Mouse (Mus musculus) hindbrain, postnatal 0 days (tissue): ENCODE results near the gene 1700012P22Rik. TPM values are rescaled to one million over a fixed set of nuclear protein-coding genes. Genes with fewer than 3 reads are reported as not detected.

ENCODE experiments used
- ATAC-seq: fragments of 200-750 bp; cut with Nextera tagmentation; 2 replicates; pipeline ENCODE4 v1.8.0; 2017; ENCODE audit warnings: mild to moderate bottlenecking, moderate TSS enrichment, moderate library complexity
- DNase-seq: peaks from one replicate; pipeline ENCODE4 v3.0.0-alpha.2; 2015; ENCODE audit warnings: low spot score
- H3K27ac ChIP-seq: fragments of 300-500 bp; sonication (generic); 2 replicates; pipeline ENCODE4 v1.5.1; 2014; ENCODE audit warnings: mild to moderate bottlenecking
- H3K27me3 ChIP-seq: fragments of 300-500 bp; sonication (generic); 2 replicates; pipeline ENCODE4 v1.6.1; 2014; ENCODE audit warnings: low read length, mixed read lengths; ENCODE audit not compliant: insufficient read depth
- H3K36me3 ChIP-seq: fragments of 300-500 bp; sonication (generic); 2 replicates; pipeline ENCODE4 v1.6.1; 2014; ENCODE audit warnings: low read length, mixed read lengths; ENCODE audit not compliant: insufficient read depth
- H3K4me1 ChIP-seq: fragments of 300-500 bp; sonication (generic); 2 replicates; pipeline ENCODE4 v1.6.1; 2014; ENCODE audit warnings: antibody characterized with exemption, low read length, mixed read lengths; ENCODE audit not compliant: insufficient read depth
- H3K4me2 ChIP-seq: fragments of 300-500 bp; sonication (generic); 2 replicates; pipeline ENCODE4 v1.6.1; 2014; ENCODE audit warnings: low read depth, mild to moderate bottlenecking, low read length, moderate library complexity, mixed read lengths
- H3K4me3 ChIP-seq: fragments of 300-500 bp; sonication (generic); 2 replicates; pipeline ENCODE4 v1.5.1; 2014; ENCODE audit warnings: low read length
- H3K9ac ChIP-seq: fragments of 300-500 bp; sonication (generic); replicated peaks from 2 replicates; pipeline ENCODE4 v1.6.1; 2014; ENCODE audit warnings: mild to moderate bottlenecking, low read length, moderate library complexity, mixed read lengths
- H3K9me3 ChIP-seq: fragments of 300-500 bp; sonication (generic); 2 replicates; pipeline ENCODE4 v1.6.1; 2016; ENCODE audit warnings: low read length, mixed read lengths
- CTCF ChIP-seq: IDR thresholded peaks from 2 replicates; pipeline ENCODE4 v1.5.1; 2016; ENCODE audit warnings: antibody characterized with exemption, control low read depth, low read depth
- WGBS: fragments of 180-500 bp; shearing (Covaris S2); extraction: QIAGEN DNeasy Blood & Tissue Kit; methylation state at CpG from one replicate; pipeline ENCODE4 v1.1.7; 2014; 5-methylcytosine and 5-hydroxymethylcytosine counted together
- polyA plus RNA-seq: library from polyadenylated mRNA; unstranded; fragments of >200 nt; fragmentation: Nextera tagmentation; extraction: Ambion mirVana; gene quantifications from 2 replicates; pipeline ENCODE4 v1.2.1, GENCODE M21; 2015
- total RNA-seq: library from RNA; depleted of rRNA; stranded (reverse); fragments of >200 nt; gene quantifications from 2 replicates; pipeline ENCODE4 v1.2.3, GENCODE M21; 2014; rRNA removed

1700012P22Rik gene
- not detected in 2 replicates for total RNA-seq
- polyA plus RNA-seq, result 0.15 and 0.49 TPM in 2 replicates

GRCm38 (mm10) chr4:144438672-144439071 is at the start of gene 1700012P22Rik:
1700012P22Rik (minus strand) TSS chr4:144438772.
- TF ChIP-seq CTCF, result no peak
- Histone ChIP-seq H3K4me3 (no peak within 1 kb of the TSS), H3K4me1 (no peaks in the 10 kb centered on the region), H3K27ac (no peak within 1 kb of the TSS), H3K9me3 (peaks cover 18% of the 10 kb centered on the region), H3K36me3 (no peaks in the 10 kb centered on the region), H3K27me3 (no peaks in the 10 kb centered on the region), H3K9ac (no peak within 1 kb of the TSS), H3K4me2 (no peak within 1 kb of the TSS)
- no peak for DNase-seq
- ATAC-seq, result no peak

GRCm38 (mm10) chr4:144468091-144468490 is 29.5 kb upstream of the 1700012P22Rik start:
- Histone ChIP-seq H3K27ac (no peak overlapping the region), H3K4me3 (no peak overlapping the region), H3K4me1 (no peaks in the 10 kb centered on the region), H3K9me3 (peaks cover 9% of the 10 kb centered on the region), H3K36me3 (no peaks in the 10 kb centered on the region), H3K4me2 (no peak overlapping the region), H3K9ac (no peak overlapping the region), H3K27me3 (no peaks in the 10 kb centered on the region)
- 85% methylated on average over 1 of the region's 1 CpGs for WGBS
- no peak for TF ChIP-seq CTCF
- no peak for ATAC-seq
- no peak for DNase-seq

- H3K9me3 ChIP-seq, result peaks cover 12% of the 10 kb centered on the region
- no peak overlapping the region for H3K4me3 ChIP-seq
- DNase-seq, result no peak
- no peak overlapping the region for H3K4me2 ChIP-seq
- no peak overlapping the region for H3K9ac ChIP-seq
- H3K27me3 ChIP-seq, result no peaks in the 10 kb centered on the region
- WGBS, result 74% methylated on average over 2 of the region's 2 CpGs
- no peaks in the 10 kb centered on the region for H3K36me3 ChIP-seq
- H3K4me1 ChIP-seq, result no peaks in the 10 kb centered on the region
- ATAC-seq, result no peak
- H3K27ac ChIP-seq, result no peak overlapping the region
- no peak for TF ChIP-seq CTCF
These were observed 26.6 kb upstream of the 1700012P22Rik start for GRCm38 (mm10) chr4:144465206-144465605.

GRCm38 (mm10) chr4:144463656-144464055 is 25.1 kb upstream of the 1700012P22Rik start, which contains the start of gene Aadacl3:
Aadacl3 (minus strand) TSS chr4:144463756.
- no peak within 1 kb of the TSS for H3K4me2 ChIP-seq
- no peak within 1 kb of the TSS for H3K27ac ChIP-seq
- DNase-seq, result no peak
- H3K27me3 ChIP-seq, result no peaks in the 10 kb centered on the region
- H3K9ac ChIP-seq, result no peak within 1 kb of the TSS
- no peak within 1 kb of the TSS for H3K4me3 ChIP-seq
- H3K36me3 ChIP-seq, result no peaks in the 10 kb centered on the region
- WGBS, result 65% methylated on average over 3 of the region's 3 CpGs
- H3K4me1 ChIP-seq, result no peaks in the 10 kb centered on the region
- TF ChIP-seq CTCF, result no peak
- H3K9me3 ChIP-seq, result peaks cover 14% of the 10 kb centered on the region
- ATAC-seq, result no peak

- Histone ChIP-seq H3K9me3 (0 out of 2 replicates have a peak, but pooled peaks cover 12% of the 10 kb centered on the region), H3K27ac (no peak within 1 kb of the TSS), H3K36me3 (no peaks in the 10 kb centered on the region), H3K4me3 (no peak within 1 kb of the TSS), H3K27me3 (no peaks in the 10 kb centered on the region), H3K4me2 (no peak within 1 kb of the TSS), H3K9ac (no peak within 1 kb of the TSS), H3K4me1 (no peaks in the 10 kb centered on the region)
- ATAC-seq, result no peak
- DNase-seq, result no peak
- WGBS, result 82% methylated on average over 2 of the region's 2 CpGs
- no peak for TF ChIP-seq CTCF
These were observed 14.6 kb upstream of the 1700012P22Rik start, which contains the start of gene Gm9944 for GRCm38 (mm10) chr4:144453217-144453616. Gm9944 (minus strand) TSS chr4:144453317.

- H3K27me3 ChIP-seq, result no peaks in the 10 kb centered on the region
- no peak for TF ChIP-seq CTCF
- DNase-seq (no peak), ATAC-seq (no peak)
- H3K27ac ChIP-seq, result no peak overlapping the region
- H3K4me1 ChIP-seq, result no peaks in the 10 kb centered on the region
- 0 out of 2 replicates have a peak, but pooled peaks cover 13% of the 10 kb centered on the region for H3K9me3 ChIP-seq
- no peak overlapping the region for H3K4me2 ChIP-seq
- H3K4me3 ChIP-seq, result no peak overlapping the region
- 89% methylated on average over 2 of the region's 2 CpGs for WGBS
- H3K9ac ChIP-seq, result no peak overlapping the region
- H3K36me3 ChIP-seq, result no peaks in the 10 kb centered on the region
These were observed 10.0 kb upstream of the 1700012P22Rik start for GRCm38 (mm10) chr4:144448546-144448945.

- H3K9ac ChIP-seq, result no peak overlapping the region
- 91% methylated on average over 1 of the region's 1 CpGs for WGBS
- no peaks in the 10 kb centered on the region for H3K36me3 ChIP-seq
- no peak for TF ChIP-seq CTCF
- no peak overlapping the region for H3K4me3 ChIP-seq
- no peaks in the 10 kb centered on the region for H3K4me1 ChIP-seq
- H3K4me2 ChIP-seq, result no peak overlapping the region
- ATAC-seq (no peak), DNase-seq (no peak)
- H3K27ac ChIP-seq, result no peak overlapping the region
- no peaks in the 10 kb centered on the region for H3K27me3 ChIP-seq
- peaks cover 21% of the 10 kb centered on the region for H3K9me3 ChIP-seq
These were observed 3.0 kb upstream of the 1700012P22Rik start for GRCm38 (mm10) chr4:144441582-144441981.
